Mouse (Mus musculus) cerebellum, adult 2 months (tissue): ENCODE data around the gene Hnf4a.

ENCODE experiments used
- CTCF ChIP-seq: fragments of 200-500 bp; IDR thresholded peaks from 2 replicates; pipeline ENCODE4 v1.5.1; 2011; ENCODE audit warnings: low read depth, mild to moderate bottlenecking, control low read depth, low read length, moderate library complexity, borderline replicate concordance; ENCODE audit not compliant: insufficient read depth
- POLR2A ChIP-seq: fragments of 200-500 bp; IDR thresholded peaks from 2 replicates; pipeline ENCODE4 v1.6.1; 2011; ENCODE audit warnings: low read length, control low read depth, borderline replicate concordance; ENCODE audit not compliant: insufficient read depth

DNA sequence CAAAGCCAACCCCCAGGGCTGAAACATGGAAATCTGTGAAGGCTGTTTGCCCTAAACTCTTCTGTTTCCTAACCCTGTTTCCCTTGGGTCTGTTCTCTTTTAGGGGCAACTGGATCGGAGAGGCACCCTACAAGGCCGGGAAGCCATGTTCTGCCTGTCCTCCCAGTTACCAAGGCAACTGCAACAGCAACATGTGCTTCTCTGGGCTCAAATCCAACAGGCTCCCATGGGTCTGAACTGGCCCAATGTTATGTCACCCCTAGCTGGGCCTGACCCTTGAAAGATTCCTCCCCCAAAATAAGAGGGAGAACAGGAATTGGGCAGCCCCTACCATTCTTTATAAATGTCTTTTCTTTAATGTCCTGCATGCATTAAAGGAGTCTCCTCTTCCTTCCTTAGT lies 4.4 kb upstream of the Hnf4a start:
- no peak for TF ChIP-seq CTCF
- TF ChIP-seq POLR2A: no peak
